Mouse (Mus musculus) spleen, adult 2 months (tissue): Measurements from ENCODE around the gene Ptprb.

Experiments used
- CTCF ChIP-seq: fragments of 200-500 bp; IDR thresholded peaks from 2 replicates; pipeline ENCODE4 v1.5.1; 2011; ENCODE audit warnings: mild to moderate bottlenecking, inconsistent platforms; ENCODE audit not compliant: insufficient read depth, insufficient read length, insufficient replicate concordance; ENCODE audit errors: extremely low read depth
- POLR2A ChIP-seq: fragments of 200-500 bp; IDR thresholded peaks from 2 replicates; pipeline ENCODE4 v1.6.1; 2011; ENCODE audit warnings: low read depth, low read length, inconsistent platforms

GRCm38 (mm10) chr10:116245632-116246031, 29.7 kb upstream of the Ptprb start:
- TF ChIP-seq CTCF (no peak), POLR2A (no peak)
